Comparison of ENCODE assay signal across 8 mouse cellular contexts in the genomic region with DNA sequence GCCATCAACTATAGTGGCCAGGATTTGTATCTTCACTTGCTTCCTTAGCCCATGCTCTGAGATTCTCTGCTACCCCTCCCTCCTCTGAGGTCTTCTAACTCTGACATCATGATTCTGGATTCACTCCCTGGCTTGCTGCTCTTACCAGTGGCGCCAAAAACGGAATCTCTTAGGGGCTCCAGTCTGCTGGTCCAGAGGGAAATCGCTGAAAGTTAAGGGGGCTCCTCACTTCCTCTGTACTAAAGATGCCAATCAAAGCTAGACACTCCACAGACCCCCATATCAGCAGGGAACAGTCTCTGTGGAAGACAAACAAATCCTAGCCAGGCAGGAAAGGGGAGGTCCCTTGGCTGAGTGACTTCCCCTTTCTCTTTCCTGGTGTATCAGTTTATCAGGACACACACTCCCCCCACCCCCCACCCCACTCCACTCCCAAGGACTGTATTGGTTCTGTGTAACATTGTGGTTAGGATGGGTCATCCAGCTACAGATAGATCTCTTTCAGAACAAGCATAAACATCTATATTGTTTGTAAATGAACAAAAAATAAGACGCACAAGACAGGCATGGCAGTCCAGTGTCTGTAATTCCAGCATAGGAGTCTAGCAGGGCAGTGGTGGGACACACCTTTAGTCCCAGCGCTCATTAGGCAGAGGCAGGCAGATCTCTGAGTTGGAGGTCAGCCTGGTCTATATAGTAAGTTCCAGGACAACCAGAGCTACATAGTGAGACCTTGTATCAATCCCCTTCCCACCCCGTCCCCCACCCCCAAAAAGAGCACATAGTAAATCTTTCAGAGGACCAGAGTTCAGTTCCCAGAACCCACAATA. TPM values are rescaled to one million over a fixed set of nuclear protein-coding genes. Genes with fewer than 3 reads are reported as not detected.
A peak's percentile ranks its signal among the peaks of the same experiment; 100 is the strongest.
DNase-seq lines count a peak whose midpoint lies in the region; ATAC-seq lines count a peak whose summit lies in the region.

No protein-coding gene starts in this region.

- H3K9me3 ChIP-seq in midbrain, embryonic 13.5 days = no peaks in the 10 kb centered on the region
- no peaks in the 10 kb centered on the region for H3K9me3 ChIP-seq in midbrain, embryonic 14.5 days (ENCODE audit: control insufficient read depth, low read length)
- no peaks in the 10 kb centered on the region for H3K9me3 ChIP-seq in heart, embryonic 16.5 days (replicated peaks; ENCODE audit: control insufficient read depth, low read length)
- no peaks in the 10 kb centered on the region for H3K9me3 ChIP-seq in limb, embryonic 12.5 days

- no peak for DNase-seq in midbrain, embryonic 14.5 days
- peak; percentile 48 for DNase-seq in mesoderm, embryonic 11.5 days (ENCODE audit: low read depth, low spot score)
- no peak for DNase-seq in T-cell, adult 2 months (ENCODE audit: low spot score)
- DNase-seq in cerebellum, postnatal 4 days (ENCODE audit: low spot score in 2 of 2) = no peak
- no peak for DNase-seq in left cerebral cortex, adult 8-10 months (ENCODE audit: low spot score in 2 of 2)

- H3K4me2 ChIP-seq in midbrain, embryonic 13.5 days (replicated peaks) = no peak overlapping the region
- H3K4me2 ChIP-seq in midbrain, embryonic 14.5 days (ENCODE audit: low read length) = no peak overlapping the region
- H3K4me2 ChIP-seq in heart, embryonic 16.5 days (ENCODE audit: low read depth, low read length) = peak overlapping the region; percentile 59
- H3K4me2 ChIP-seq in limb, embryonic 12.5 days = peak overlapping the region; percentile 40

- peaks cover 18% of the 10 kb centered on the region for H3K27me3 ChIP-seq in midbrain, embryonic 13.5 days
- no peaks in the 10 kb centered on the region for H3K27me3 ChIP-seq in midbrain, embryonic 14.5 days (ENCODE audit: control insufficient read depth, insufficient read depth, low read length)
- 0 out of 2 replicates have a peak, but pooled peaks cover 3% of the 10 kb centered on the region for H3K27me3 ChIP-seq in heart, embryonic 16.5 days (ENCODE audit: control insufficient read depth, insufficient read depth, low read length)
- H3K27me3 ChIP-seq in limb, embryonic 12.5 days = no peaks in the 10 kb centered on the region

- no peak for ATAC-seq in midbrain, embryonic 13.5 days
- no peak for ATAC-seq in midbrain, embryonic 14.5 days (ENCODE audit: low FRiP score, low TSS enrichment)
- ATAC-seq in heart, embryonic 16.5 days (replicated peaks; ENCODE audit: extremely low read depth, insufficient read depth, low FRiP score) = peak; percentile 84
- ATAC-seq in limb, embryonic 12.5 days (ENCODE audit: insufficient number of reproducible peaks, insufficient read depth, low FRiP score, low TSS enrichment, low read depth) = no peak

- 55% methylated on average over 6 of the region's 6 CpGs for WGBS in midbrain, embryonic 13.5 days
- WGBS in midbrain, embryonic 14.5 days = 60% methylated on average over 6 of the region's 6 CpGs
- WGBS in heart, embryonic 16.5 days = 39% methylated on average over 6 of the region's 6 CpGs
- 46% methylated on average over 6 of the region's 6 CpGs for WGBS in limb, embryonic 12.5 days

- no peak overlapping the region for H3K4me3 ChIP-seq in midbrain, embryonic 13.5 days (replicated peaks)
- H3K4me3 ChIP-seq in midbrain, embryonic 14.5 days (replicated peaks; ENCODE audit: low read depth, low read length) = no peak overlapping the region
- peak overlapping the region; percentile 31; the same call in 1 of the 2 replicates for H3K4me3 ChIP-seq in heart, embryonic 16.5 days (ENCODE audit: low read length)
- H3K4me3 ChIP-seq in limb, embryonic 12.5 days (replicated peaks) = no peak overlapping the region

- peak overlapping the region; percentile 19; the same call in 1 of the 2 replicates for H3K27ac ChIP-seq in midbrain, embryonic 13.5 days
- no peak overlapping the region for H3K27ac ChIP-seq in midbrain, embryonic 14.5 days (replicated peaks; ENCODE audit: low read depth, low read length)
- H3K27ac ChIP-seq in heart, embryonic 16.5 days (ENCODE audit: low read length) = peak overlapping the region; percentile 92
- peak overlapping the region; percentile 91 for H3K27ac ChIP-seq in limb, embryonic 12.5 days

- peaks cover 6% of the 10 kb centered on the region; the same call in 1 of the 2 replicates for H3K4me1 ChIP-seq in midbrain, embryonic 13.5 days (replicated peaks)
- no peaks in the 10 kb centered on the region for H3K4me1 ChIP-seq in midbrain, embryonic 14.5 days (ENCODE audit: control insufficient read depth, insufficient read depth, low read length)
- H3K4me1 ChIP-seq in heart, embryonic 16.5 days (ENCODE audit: control insufficient read depth, insufficient read depth, low read length) = peaks cover 20% of the 10 kb centered on the region
- peaks cover 32% of the 10 kb centered on the region for H3K4me1 ChIP-seq in limb, embryonic 12.5 days (replicated peaks)

- no peak overlapping the region; the same call in 1 of the 2 replicates for H3K9ac ChIP-seq in midbrain, embryonic 13.5 days (replicated peaks)
- no peak overlapping the region for H3K9ac ChIP-seq in midbrain, embryonic 14.5 days (replicated peaks; ENCODE audit: low read length)
- peak overlapping the region; percentile 58 for H3K9ac ChIP-seq in heart, embryonic 16.5 days (ENCODE audit: low read length)
- H3K9ac ChIP-seq in limb, embryonic 12.5 days (replicated peaks) = 0 out of 2 replicates have a peak overlapping the region, but pooled peaks have one; percentile 31

- no peaks in the 10 kb centered on the region for H3K36me3 ChIP-seq in midbrain, embryonic 13.5 days
- H3K36me3 ChIP-seq in midbrain, embryonic 14.5 days (ENCODE audit: control insufficient read depth, insufficient read depth, low read length) = no peaks in the 10 kb centered on the region
- H3K36me3 ChIP-seq in heart, embryonic 16.5 days (ENCODE audit: control insufficient read depth, insufficient read depth) = no peaks in the 10 kb centered on the region
- no peaks in the 10 kb centered on the region for H3K36me3 ChIP-seq in limb, embryonic 12.5 days

RNA-seq across cellular contexts. Expression of a gene that starts 6.0 kb away (rescaled TPM):
- polyA plus RNA-seq in midbrain, embryonic 13.5 days (2015; fragmentation: Nextera tagmentation; extraction: Ambion mirVana) = 17.6 and 17.7 TPM in 2 replicates
- polyA plus RNA-seq in midbrain, embryonic 14.5 days (2014; fragmentation: Nextera tagmentation; extraction: Ambion mirVana) = 25.1 and 25.6 TPM in 2 replicates
- 14.7 and 17.1 TPM in 2 replicates for polyA plus RNA-seq in heart, embryonic 16.5 days (2015; fragmentation: Nextera tagmentation; extraction: Ambion mirVana)
- 14.2 and 16.4 TPM in 2 replicates for polyA plus RNA-seq in limb, embryonic 12.5 days (2016; fragmentation: Nextera tagmentation; extraction: Ambion mirVana)
- 10 to 100 TPM; 62.4 to 63.9 (median 63.7) TPM for total RNA-seq in left cerebral cortex, adult 8-10 months (2022)

RNA-seq across cellular contexts. Expression of a gene that starts 13.6 kb away (rescaled TPM):
- polyA plus RNA-seq in midbrain, embryonic 13.5 days (2015; fragmentation: Nextera tagmentation; extraction: Ambion mirVana) = 64.4 and 65.7 TPM in 2 replicates
- polyA plus RNA-seq in midbrain, embryonic 14.5 days (2014; fragmentation: Nextera tagmentation; extraction: Ambion mirVana) = 59.7 and 84.0 TPM in 2 replicates
- 203 and 204 TPM in 2 replicates for polyA plus RNA-seq in heart, embryonic 16.5 days (2015; fragmentation: Nextera tagmentation; extraction: Ambion mirVana)
- polyA plus RNA-seq in limb, embryonic 12.5 days (2016; fragmentation: Nextera tagmentation; extraction: Ambion mirVana) = 53.0 and 61.5 TPM in 2 replicates
- total RNA-seq in left cerebral cortex, adult 8-10 months (2022) = 10 to 100 TPM; 32.9 to 51.1 (median 37.6) TPM

RNA-seq across cellular contexts. Expression of a gene that starts 21.3 kb away (rescaled TPM):
- 110 and 111 TPM in 2 replicates for polyA plus RNA-seq in midbrain, embryonic 13.5 days (2015; fragmentation: Nextera tagmentation; extraction: Ambion mirVana)
- 111 and 134 TPM in 2 replicates for polyA plus RNA-seq in midbrain, embryonic 14.5 days (2014; fragmentation: Nextera tagmentation; extraction: Ambion mirVana)
- 105 and 107 TPM in 2 replicates for polyA plus RNA-seq in heart, embryonic 16.5 days (2015; fragmentation: Nextera tagmentation; extraction: Ambion mirVana)
- 94.1 and 104 TPM in 2 replicates for polyA plus RNA-seq in limb, embryonic 12.5 days (2016; fragmentation: Nextera tagmentation; extraction: Ambion mirVana)
- 10 to 100 TPM; 56.7 to 70.0 (median 65.8) TPM for total RNA-seq in left cerebral cortex, adult 8-10 months (2022)

RNA-seq across cellular contexts. Expression of a gene that starts 28.1 kb away (rescaled TPM):
- polyA plus RNA-seq in midbrain, embryonic 13.5 days (2015; fragmentation: Nextera tagmentation; extraction: Ambion mirVana) = 7.2 and 7.5 TPM in 2 replicates
- polyA plus RNA-seq in midbrain, embryonic 14.5 days (2014; fragmentation: Nextera tagmentation; extraction: Ambion mirVana) = 4.3 and 5.3 TPM in 2 replicates
- 6.8 and 7.3 TPM in 2 replicates for polyA plus RNA-seq in heart, embryonic 16.5 days (2015; fragmentation: Nextera tagmentation; extraction: Ambion mirVana)
- 9.4 and 12.4 TPM in 2 replicates for polyA plus RNA-seq in limb, embryonic 12.5 days (2016; fragmentation: Nextera tagmentation; extraction: Ambion mirVana)
- total RNA-seq in left cerebral cortex, adult 8-10 months (2022) = 10 to 100 TPM; 11.1 to 12.2 (median 11.6) TPM

RNA-seq across cellular contexts. Expression of a gene that starts 46.6 kb away (rescaled TPM):
- 1.2 and 1.3 TPM in 2 replicates for polyA plus RNA-seq in midbrain, embryonic 13.5 days (2015; fragmentation: Nextera tagmentation; extraction: Ambion mirVana)
- polyA plus RNA-seq in midbrain, embryonic 14.5 days (2014; fragmentation: Nextera tagmentation; extraction: Ambion mirVana) = 0.38 and 0.55 TPM in 2 replicates
- 0.87 and 0.91 TPM in 2 replicates for polyA plus RNA-seq in heart, embryonic 16.5 days (2015; fragmentation: Nextera tagmentation; extraction: Ambion mirVana)
- polyA plus RNA-seq in limb, embryonic 12.5 days (2016; fragmentation: Nextera tagmentation; extraction: Ambion mirVana) = 1.0 and 1.6 TPM in 2 replicates
- under 1 TPM; 0.25 to 0.55 (median 0.35) TPM for total RNA-seq in left cerebral cortex, adult 8-10 months (2022)

Comparison
In these comparisons a context has a peak if more than half of its experiments do, and no peak if none do; other contexts are left out.
1. H3K4me2 ChIP-seq: peak in heart, embryonic 16.5 days (single experiment) and limb, embryonic 12.5 days (single experiment); none in midbrain, embryonic 13.5 days (single experiment) and midbrain, embryonic 14.5 days (single experiment).
2. H3K9ac ChIP-seq: peak in heart, embryonic 16.5 days (single experiment) and limb, embryonic 12.5 days (single experiment); none in midbrain, embryonic 13.5 days (single experiment) and midbrain, embryonic 14.5 days (single experiment).